Mouse (Mus musculus) CH12F3 (cell line): Measurements from ENCODE around the gene Gm19402.
"Not testable (repeated sequence)": the region's sequence is repeated elsewhere in the genome, so short reads cannot be mapped to it uniquely, and the experiment has no call there.

Experiments used
- in situ Hi-C: fragments of 300-500 bp; cut with MboI; formaldehyde crosslinking; loops from 2 replicates; pipeline ENCODE4 v1.14.3; 2020; ENCODE audit warnings: low sequenced_read_pairs

Gene Gm19402

DNA sequence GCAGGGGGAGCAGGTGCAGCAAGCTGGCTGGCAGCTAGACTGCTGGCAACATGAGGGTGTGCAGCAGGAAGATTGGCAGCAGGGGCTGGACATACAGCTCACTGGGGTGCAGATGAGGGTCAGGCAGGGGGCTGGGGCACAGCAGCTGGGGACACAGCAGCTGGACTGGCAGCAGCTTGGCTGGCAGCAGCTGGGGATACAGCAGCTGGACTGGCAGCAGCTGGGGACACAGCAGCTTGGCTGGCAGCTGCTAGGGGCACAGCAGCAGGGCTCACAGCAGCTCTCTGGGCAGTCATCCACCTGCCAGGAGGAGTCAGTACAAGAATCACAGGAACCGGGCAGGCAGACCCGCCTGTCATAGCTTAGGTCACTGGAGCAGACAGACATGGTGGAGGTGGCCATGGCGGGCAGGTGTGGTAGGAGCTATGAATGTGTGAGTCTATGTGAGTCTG lies at the start of gene Gm19402:
Gene Gm19402 (minus strand): TSS at position 402 of the 452 bp plus-strand sequence.
- in situ Hi-C loops = not testable (repeated sequence)

DNA sequence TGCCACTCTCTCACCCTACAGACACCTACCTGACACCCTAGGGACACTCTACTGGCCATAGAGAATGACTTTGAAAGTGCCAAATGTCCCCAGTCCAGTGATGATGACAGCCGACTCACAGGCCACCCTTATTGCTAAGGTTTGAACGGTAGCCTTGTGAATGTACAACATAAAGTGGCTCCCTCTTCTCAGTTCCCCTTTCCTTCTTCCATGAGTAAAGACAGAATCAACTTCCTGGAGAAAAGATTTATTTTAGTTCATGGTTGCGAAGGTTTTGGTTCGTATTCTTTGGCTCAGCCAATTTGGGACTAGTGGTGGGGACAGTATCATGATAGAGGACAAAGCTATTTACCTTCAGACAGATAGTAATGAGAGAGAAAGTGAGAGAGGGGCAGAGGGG lies 48.4 kb upstream of the Gm19402 start:
- in situ Hi-C loops = no loop called here

DNA sequence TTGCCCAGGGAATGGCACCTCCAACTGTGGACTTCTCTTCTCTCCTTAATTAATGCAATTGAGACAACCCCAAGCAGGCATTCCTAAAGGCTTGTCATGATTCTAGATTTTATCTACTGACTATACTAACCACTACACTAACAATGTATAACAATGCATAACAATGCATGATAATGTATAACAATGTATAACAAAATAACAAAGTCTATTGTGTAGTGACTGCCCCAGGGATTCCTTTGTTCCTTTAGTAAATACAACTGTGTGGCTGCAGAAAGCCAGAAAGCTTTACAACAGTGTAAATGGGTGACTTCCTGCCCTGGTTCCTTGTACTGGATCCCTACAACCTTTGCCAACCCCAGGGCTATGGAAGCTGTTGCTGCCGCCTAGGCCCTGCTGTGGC lies 45.4 kb upstream of the Gm19402 start:
- in situ Hi-C loops = no loop called here

- in situ Hi-C loops = no loop called here
Observed at GRCm38 (mm10) chr10:77729241-77729640, 38.7 kb upstream of the Gm19402 start.

GRCm38 (mm10) chr10:77728280-77728679 lies 37.7 kb upstream of the Gm19402 start:
- in situ Hi-C loops = no loop called here

DNA sequence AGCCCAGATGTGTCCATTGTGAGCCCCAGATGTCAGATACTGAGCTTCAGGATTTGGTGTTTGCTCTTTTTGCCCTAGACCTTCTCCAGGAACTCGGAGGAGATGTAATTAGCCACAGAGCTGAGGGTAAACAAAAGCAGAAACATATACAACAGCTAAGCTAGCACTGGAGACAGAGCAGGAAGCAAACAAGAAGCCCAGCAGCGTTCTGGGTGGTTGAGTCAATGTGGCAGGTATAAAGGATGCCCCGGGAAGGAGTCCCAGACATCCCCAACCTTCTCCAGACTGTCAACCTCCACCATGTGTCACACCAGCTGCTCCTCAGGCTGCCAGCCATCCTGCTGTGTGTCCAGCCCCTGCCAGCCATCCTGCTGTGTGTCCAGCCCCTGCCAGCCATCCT lies 35.6 kb upstream of the Gm19402 start, which contains the start of gene Gm10100:
Gene Gm10100 (plus strand): TSS at position 301 of the 400 bp plus-strand sequence.
- in situ Hi-C loops = no loop called here

- in situ Hi-C loops = no loop called here
Observed at GRCm38 (mm10) chr10:77724855-77725254, 34.3 kb upstream of the Gm19402 start.

GRCm38 (mm10) chr10:77720299-77720698 lies 29.7 kb upstream of the Gm19402 start, which contains the start of gene Krtap12-1:
TSS of gene Krtap12-1 (plus strand) at chr10:77720599.
- in situ Hi-C loops = not testable (repeated sequence)

DNA sequence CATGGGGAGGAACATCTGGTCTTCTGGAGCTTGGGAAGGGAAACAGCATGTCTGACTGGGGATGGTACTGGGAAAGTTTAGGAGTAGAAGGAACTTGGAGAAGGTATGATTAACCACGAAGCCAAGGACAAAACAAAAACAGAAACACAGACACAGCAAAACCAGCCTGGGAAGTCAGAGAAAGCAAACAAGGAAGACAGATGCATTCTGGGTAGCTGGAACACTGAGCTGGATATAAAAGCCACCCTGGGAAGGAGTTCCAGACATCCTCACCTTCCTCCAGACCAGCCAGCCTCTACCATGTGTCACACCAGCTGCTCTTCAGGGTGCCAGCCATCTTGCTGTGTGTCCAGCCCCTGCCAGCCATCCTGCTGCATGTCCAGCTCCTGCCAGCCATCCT lies 24.9 kb upstream of the Gm19402 start, which contains the start of gene Gm10142:
Gene Gm10142 (plus strand): TSS at position 301 of the 400 bp plus-strand sequence.
- in situ Hi-C loops = no loop called here

DNA sequence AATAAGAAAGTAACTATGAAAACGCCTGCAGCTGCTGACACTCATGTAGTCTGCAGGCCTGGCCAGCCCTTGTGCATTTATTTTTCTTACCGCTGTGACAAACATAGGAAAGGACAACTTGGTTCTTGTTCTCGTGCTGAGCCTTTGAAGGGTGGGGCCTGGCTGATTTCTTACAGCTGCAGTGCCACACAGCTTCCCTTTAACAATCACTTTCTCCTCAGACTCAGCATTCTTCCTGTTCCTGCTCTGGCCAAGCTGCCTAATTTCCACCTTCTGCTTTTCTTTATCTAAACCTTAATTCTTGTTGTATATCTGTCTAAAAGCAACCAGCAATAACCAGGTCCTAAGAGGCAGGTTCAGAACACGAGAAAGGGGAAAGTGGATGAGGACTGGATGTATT lies 23.2 kb upstream of the Gm19402 start:
- in situ Hi-C loops = no loop called here

DNA sequence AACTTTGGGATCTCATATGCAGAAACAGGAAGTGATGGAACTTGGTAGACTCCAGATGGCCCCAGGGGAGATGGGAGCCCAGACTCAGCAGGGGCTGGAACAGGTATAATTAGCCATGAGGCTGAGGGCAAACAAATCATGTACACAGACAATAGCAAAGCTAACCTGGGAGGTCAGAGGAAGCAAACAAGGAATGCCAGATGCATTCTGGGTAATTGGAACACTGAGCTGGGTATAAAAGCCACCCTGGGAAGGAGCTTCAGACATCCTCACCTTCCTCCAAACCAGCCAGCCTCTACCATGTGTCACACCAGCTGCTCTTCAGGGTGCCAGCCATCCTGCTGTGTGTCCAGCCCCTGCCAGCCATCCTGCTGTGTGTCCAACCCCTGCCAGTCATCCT lies 20.6 kb upstream of the Gm19402 start, which contains the start of gene Gm10024:
Gene Gm10024 (plus strand): TSS at position 301 of the 400 bp plus-strand sequence.
- in situ Hi-C loops = not testable (repeated sequence)

- in situ Hi-C loops = no loop called here
Observed at GRCm38 (mm10) chr10:77709831-77710230, 19.3 kb upstream of the Gm19402 start.

DNA sequence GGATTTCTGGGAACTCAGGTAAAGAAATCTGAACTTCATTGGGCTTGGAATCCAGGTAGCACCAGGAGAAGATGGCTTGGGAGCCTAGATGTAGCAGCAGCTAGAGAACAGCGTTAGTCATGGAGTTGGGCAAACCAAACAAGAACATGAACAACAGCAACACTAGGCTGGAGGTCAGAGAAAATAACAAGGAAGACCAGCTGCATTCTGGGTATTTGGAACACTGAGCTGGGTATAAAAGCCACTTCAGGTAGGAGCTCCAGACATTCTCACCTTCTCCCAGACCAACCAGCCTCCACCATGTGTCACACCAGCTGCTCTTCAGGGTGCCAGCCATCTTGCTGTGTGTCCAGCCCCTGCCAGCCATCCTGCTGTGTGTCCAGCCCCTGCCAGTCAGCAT lies 15.8 kb upstream of the Gm19402 start, which contains the start of gene Gm10272:
Gene Gm10272 (plus strand): TSS at position 301 of the 400 bp plus-strand sequence.
- in situ Hi-C loops = no loop called here

DNA sequence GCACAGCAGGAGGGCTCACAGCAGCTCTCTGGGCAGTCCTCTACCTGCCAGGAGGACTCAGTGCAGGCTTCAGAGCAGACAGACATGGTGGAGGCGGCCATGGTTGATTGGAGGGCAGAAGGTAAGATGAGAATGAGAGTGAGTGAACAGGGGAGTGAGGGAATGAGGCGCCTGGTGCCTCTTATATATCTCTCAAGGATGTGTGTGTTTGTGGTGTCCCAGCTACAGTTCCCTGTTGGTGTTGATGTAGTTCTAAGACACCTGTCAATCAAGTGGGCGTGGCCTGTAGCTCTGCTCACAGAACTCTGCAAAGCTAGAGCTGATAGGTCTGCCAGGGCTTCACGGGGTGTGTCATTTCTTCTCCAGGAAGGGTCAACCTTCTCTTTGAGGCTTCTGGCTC lies 6.6 kb upstream of the Gm19402 start, which contains the start of gene Gm9508:
Gene Gm9508 (minus strand): TSS at position 101 of the 400 bp plus-strand sequence.
- in situ Hi-C loops = no loop called here

- in situ Hi-C loops = no loop called here
Observed at GRCm38 (mm10) chr10:77687021-77687420, 3.5 kb downstream of the Gm19402 start.

DNA sequence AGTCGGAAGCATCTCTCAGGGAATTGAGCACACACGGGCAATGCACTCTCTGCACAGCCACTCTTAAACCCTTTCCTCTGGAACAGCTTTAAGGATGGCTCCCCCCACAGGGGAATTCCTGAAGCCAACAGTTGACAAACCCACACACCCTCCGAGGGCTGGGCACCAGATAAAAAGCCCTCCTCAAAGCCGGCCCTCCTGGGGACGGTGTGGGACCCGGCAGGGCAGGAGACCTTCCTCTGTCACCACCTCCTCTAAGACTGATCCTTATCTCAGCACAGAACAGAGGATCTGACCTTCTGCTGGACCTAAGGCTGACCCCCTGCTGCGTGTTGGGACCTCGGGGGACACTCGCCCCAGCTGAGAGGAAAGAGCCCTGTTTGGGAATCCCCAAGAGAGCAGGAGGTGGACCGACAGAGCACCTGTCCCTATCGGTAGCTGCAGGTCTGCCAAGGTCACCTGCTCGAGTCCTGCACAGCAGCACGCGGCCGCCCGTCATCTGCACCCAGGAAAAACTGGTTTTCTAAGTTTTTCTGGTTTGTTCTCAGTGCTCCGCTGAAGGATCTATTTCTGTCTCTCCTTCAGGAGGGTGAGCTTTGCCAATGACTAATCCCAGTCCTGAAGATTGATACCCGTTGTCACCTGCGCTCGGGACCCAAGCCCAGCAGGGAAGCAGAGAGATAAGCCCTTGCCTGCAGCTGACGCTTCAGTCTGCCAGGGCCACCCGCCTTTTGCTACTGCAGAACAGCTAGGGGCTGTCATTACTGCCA lies 4.5 kb downstream of the Gm19402 start, which contains the start of gene Tspear:
Gene Tspear (plus strand): TSS at position 675 of the 770 bp plus-strand sequence.
- in situ Hi-C loops = no loop called here

DNA sequence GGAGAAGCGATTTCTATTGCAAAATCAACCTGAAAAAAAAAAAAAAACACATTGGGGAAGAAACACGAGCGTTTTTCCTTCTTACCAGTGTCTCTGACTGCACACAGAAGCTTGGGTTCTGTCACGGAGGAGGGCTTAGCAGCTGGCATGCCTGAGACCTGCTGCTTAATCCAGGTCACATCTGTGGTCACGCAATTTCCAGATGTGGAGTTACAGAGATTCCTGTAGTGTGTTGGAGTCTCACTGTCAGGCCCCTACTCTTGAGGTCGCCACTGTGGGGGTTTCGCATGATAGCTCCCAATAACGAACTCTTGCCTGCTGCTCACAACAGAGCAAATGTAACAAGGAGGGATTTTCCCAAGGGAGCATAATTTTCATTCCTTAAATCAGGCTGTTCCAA lies 6.4 kb downstream of the Gm19402 start:
- in situ Hi-C loops = no loop called here

GRCm38 (mm10) chr10:77682994-77683393 lies 7.6 kb downstream of the Gm19402 start:
- in situ Hi-C loops = no loop called here

GRCm38 (mm10) chr10:77677562-77677961 lies 13.0 kb downstream of the Gm19402 start:
- in situ Hi-C loops = no loop called here

DNA sequence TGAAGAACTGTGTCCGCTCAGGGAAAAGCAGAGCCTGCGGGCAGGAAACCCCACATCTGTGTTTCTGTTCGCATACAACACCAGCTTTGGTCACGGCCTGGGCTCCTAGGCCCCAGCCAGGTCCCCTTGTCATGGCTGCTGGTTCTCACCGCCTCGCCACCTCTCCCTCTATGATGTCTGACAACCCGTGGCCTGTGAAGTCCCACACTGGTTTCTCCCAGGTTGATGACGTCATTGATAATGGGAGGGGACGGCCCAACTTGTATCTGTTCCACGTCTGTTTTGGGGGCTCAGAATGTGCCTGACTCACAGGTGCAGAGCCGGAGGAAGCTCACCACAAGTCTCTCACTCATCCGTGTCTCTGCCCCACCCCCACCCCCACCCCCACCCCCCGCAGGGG lies 16.8 kb downstream of the Gm19402 start:
- in situ Hi-C loops = no loop called here

DNA sequence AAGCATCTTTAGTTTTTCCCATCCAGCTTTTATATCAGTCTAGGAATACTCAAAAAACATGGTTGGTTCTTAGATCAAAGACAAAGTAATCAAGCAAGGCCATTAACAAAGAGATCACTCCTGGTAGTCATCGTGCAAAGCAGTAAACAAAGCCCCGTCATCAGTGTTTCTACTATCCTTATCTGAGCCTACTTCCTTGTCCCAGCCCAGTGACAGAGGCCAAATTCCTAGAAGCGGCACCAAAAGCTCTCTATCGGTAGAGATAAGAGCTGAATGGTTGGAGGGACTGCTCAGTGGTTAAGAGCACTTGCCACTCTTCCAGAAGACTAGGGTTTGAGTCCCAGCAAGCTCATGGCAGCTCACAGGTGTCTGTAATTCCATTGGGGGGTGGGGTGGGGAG lies 19.0 kb downstream of the Gm19402 start:
- in situ Hi-C loops = no loop called here

- in situ Hi-C loops = no loop called here
Observed at GRCm38 (mm10) chr10:77670710-77671109, 19.8 kb downstream of the Gm19402 start.
